Comparison of ENCODE assay signal across 15 mouse cellular contexts in genomic region chr5:92196895-92197811, GRCm38 (mm10). TPM values are rescaled to one million over a fixed set of nuclear protein-coding genes. Genes with fewer than 3 reads are reported as not detected.
DNase-seq lines count a peak whose midpoint lies in the region; ATAC-seq lines count a peak whose summit lies in the region.
"Had no signal": no experiment of that assay in that cellular context is flagged by ENCODE, and none has a peak within 500 bp of the region (broad histone marks: within the 10 kb centered on the region; RNA-seq: fewer than 3 reads in every experiment).

No protein-coding gene starts in this region.

- H3K4me3 ChIP-seq in forebrain, embryonic 14.5 days (ENCODE audit: low read depth, low read length) = no peak overlapping the region
- no peak overlapping the region for H3K4me3 ChIP-seq in midbrain, embryonic 13.5 days (replicated peaks)

- no peaks in the 10 kb centered on the region for H3K9me3 ChIP-seq in forebrain, embryonic 14.5 days (replicated peaks; ENCODE audit: control insufficient read depth, low read length)
- no peaks in the 10 kb centered on the region for H3K9me3 ChIP-seq in midbrain, embryonic 13.5 days

- DNase-seq in heart, adult 11 months = peak; percentile 75
- DNase-seq in heart, postnatal 4 days = no peak
- DNase-seq in adrenal gland, adult 2 months = peak; percentile 64
- DNase-seq in forebrain, embryonic 14.5 days (ENCODE audit: low spot score) = peak; percentile 35
- no peak for DNase-seq in B cell, adult 2 months
- no peak for DNase-seq in cerebellum, postnatal 14 days
- no peak for DNase-seq in urinary bladder, postnatal 4 days (ENCODE audit: low spot score in 2 of 2)
- DNase-seq: cerebellum, adult 2 months; left cerebral cortex, postnatal 4 days had no signal

- WGBS in forebrain, embryonic 14.5 days = 78% methylated on average over 15 of the region's 15 CpGs
- 66% methylated on average over 15 of the region's 15 CpGs for WGBS in midbrain, embryonic 13.5 days

- H3K4me2 ChIP-seq in forebrain, embryonic 14.5 days (ENCODE audit: low read length) = no peak overlapping the region
- H3K4me2 ChIP-seq in midbrain, embryonic 13.5 days (replicated peaks) = no peak overlapping the region

- peaks cover 82% of the 10 kb centered on the region for H3K36me3 ChIP-seq in forebrain, embryonic 14.5 days (ENCODE audit: control insufficient read depth, insufficient read depth, low read length)
- H3K36me3 ChIP-seq in midbrain, embryonic 13.5 days = peaks cover 72% of the 10 kb centered on the region

- peak overlapping the region; percentile 48; the same call in 1 of the 2 replicates for H3K27ac ChIP-seq in forebrain, embryonic 14.5 days (ENCODE audit: low read depth, low read length)
- H3K27ac ChIP-seq in midbrain, embryonic 13.5 days = peak overlapping the region; percentile 85

- 0 out of 2 replicates have a peak overlapping the region, but pooled peaks have one; percentile 29 for H3K9ac ChIP-seq in forebrain, embryonic 14.5 days (ENCODE audit: low read length)
- H3K9ac ChIP-seq in midbrain, embryonic 13.5 days (replicated peaks) = no peak overlapping the region

- H3K4me1 ChIP-seq in forebrain, embryonic 14.5 days (ENCODE audit: control insufficient read depth, insufficient read depth, low read length) = no peaks in the 10 kb centered on the region
- H3K4me1 ChIP-seq in midbrain, embryonic 13.5 days (replicated peaks) = peaks cover 17% of the 10 kb centered on the region

- peak; percentile 47 for ATAC-seq in forebrain, embryonic 14.5 days
- peak; percentile 88 for ATAC-seq in midbrain, embryonic 13.5 days

- H3K27me3 ChIP-seq in forebrain, embryonic 14.5 days (replicated peaks; ENCODE audit: control insufficient read depth, insufficient read depth, low read length) = no peaks in the 10 kb centered on the region
- H3K27me3 ChIP-seq in midbrain, embryonic 13.5 days = no peaks in the 10 kb centered on the region

RNA-seq across cellular contexts. Expression of gene U90926, which starts 18.1 kb away (rescaled TPM):
- not detected for total RNA-seq in heart, postnatal 4 days (2021)
- not detected for total RNA-seq in adrenal gland, adult 2 months (2021)
- not detected in 2 replicates for polyA plus RNA-seq in adrenal gland, adult 2 months (2012; rRNA removed)
- not detected in 2 replicates for polyA plus RNA-seq in forebrain, embryonic 14.5 days (2014; fragmentation: Nextera tagmentation; extraction: Ambion mirVana)
- polyA plus RNA-seq in midbrain, embryonic 13.5 days (2015; fragmentation: Nextera tagmentation; extraction: Ambion mirVana) = not detected in 2 replicates
- total RNA-seq: heart, adult 8-10 months; left cerebral cortex, postnatal 4 days had no signal
- polyA plus RNA-seq: cerebellum, adult 2 months; frontal cortex, adult 2 months; lung, embryonic 16.5 days; small intestine, adult 2 months had no signal

RNA-seq across cellular contexts. Expression of gene Ppef2, which starts 58.9 kb away (rescaled TPM):
- total RNA-seq in heart, postnatal 4 days (2021) = not detected
- under 1 TPM in 1 of 2 experiments, not detected in 1; 0.12 TPM for total RNA-seq in adrenal gland, adult 2 months (2021)
- polyA plus RNA-seq in adrenal gland, adult 2 months (2012; rRNA removed) = 0.16 and 0.24 TPM in 2 replicates
- 0.25 and 0.36 TPM in 2 replicates for polyA plus RNA-seq in forebrain, embryonic 14.5 days (2014; fragmentation: Nextera tagmentation; extraction: Ambion mirVana)
- 0.38 and 0.48 TPM in 2 replicates for polyA plus RNA-seq in midbrain, embryonic 13.5 days (2015; fragmentation: Nextera tagmentation; extraction: Ambion mirVana)
- total RNA-seq: heart, adult 8-10 months had no signal
- polyA plus RNA-seq: C2C12 had no signal

RNA-seq across cellular contexts. Expression of gene Uso1, which starts 59.4 kb away (rescaled TPM):
- total RNA-seq in heart, postnatal 4 days (2021) = 10 to 100 TPM; 46.4 to 47.3 TPM
- total RNA-seq in adrenal gland, adult 2 months (2021) = 100 to 1,000 TPM in 1 of 2 experiments, 10 to 100 TPM in 1; 88.8 to 113 TPM
- polyA plus RNA-seq in adrenal gland, adult 2 months (2012; rRNA removed) = 22.8 and 35.4 TPM in 2 replicates
- 30.1 and 32.0 TPM in 2 replicates for polyA plus RNA-seq in forebrain, embryonic 14.5 days (2014; fragmentation: Nextera tagmentation; extraction: Ambion mirVana)
- polyA plus RNA-seq in midbrain, embryonic 13.5 days (2015; fragmentation: Nextera tagmentation; extraction: Ambion mirVana) = 50.2 and 50.3 TPM in 2 replicates

Comparison
In these comparisons a context has a peak if more than half of its experiments do, and no peak if none do; other contexts are left out.
1. DNase-seq: peak in heart, adult 11 months (single experiment), adrenal gland, adult 2 months (single experiment) and forebrain, embryonic 14.5 days (single experiment); none in heart, postnatal 4 days (single experiment), B cell, adult 2 months (0 of 2), cerebellum, postnatal 14 days (0 of 2) and urinary bladder, postnatal 4 days (0 of 2).